In the genomic region with DNA sequence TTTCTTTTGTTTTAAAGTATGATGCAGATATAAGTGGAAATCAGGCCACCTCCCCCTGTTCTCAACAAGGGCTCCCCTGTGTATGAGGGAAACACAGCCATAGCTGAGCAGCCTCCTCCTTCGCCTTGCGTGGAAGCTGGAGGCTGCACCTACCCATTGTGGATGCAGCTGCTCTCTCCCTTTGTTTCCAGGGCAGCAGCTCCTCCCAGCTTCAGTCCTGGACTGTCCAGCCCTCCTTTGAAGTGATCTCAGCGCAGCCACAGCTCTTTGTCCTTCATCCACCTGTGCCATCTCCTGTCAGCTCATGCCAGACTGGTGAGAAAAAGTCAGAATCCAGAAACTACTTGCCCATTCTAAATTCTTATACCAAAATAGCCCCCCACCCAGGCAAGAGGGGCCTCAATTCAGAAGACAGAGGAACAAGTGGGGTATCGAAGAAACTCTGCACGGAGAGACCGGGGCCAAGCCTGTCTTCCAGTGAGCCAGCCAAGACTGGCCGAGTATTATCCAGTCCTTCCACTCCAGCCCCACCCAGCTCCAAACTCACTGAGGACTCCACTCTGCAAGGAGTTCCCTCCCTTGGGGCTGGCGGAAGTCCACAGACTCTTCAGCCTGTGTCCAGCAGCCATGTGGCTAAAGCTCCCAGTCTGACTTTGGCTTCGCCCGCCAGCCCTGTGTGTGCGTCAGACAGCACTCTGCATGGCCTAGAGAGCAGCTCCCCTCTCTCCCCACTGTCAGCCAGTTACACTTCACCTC, we compare ENCODE assay signal across 9 mouse cellular contexts. TPM values are rescaled to one million over a fixed set of nuclear protein-coding genes. Genes with fewer than 3 reads are reported as not detected.
A peak's percentile ranks its signal among the peaks of the same experiment; 100 is the strongest.
DNase-seq lines count a peak whose midpoint lies in the region; ATAC-seq and TF ChIP-seq lines count a peak whose summit lies in the region.
"Had no signal": no experiment of that assay in that cellular context is flagged by ENCODE, and none has a peak within 500 bp of the region (broad histone marks: within the 10 kb centered on the region; RNA-seq: fewer than 3 reads in every experiment).

No protein-coding gene starts in this region.

- no peak overlapping the region for H3K27ac ChIP-seq in heart, embryonic 12.5 days (ENCODE audit: poor library complexity, severe bottlenecking)
- peak overlapping the region; percentile 28; the same call in 1 of the 2 replicates for H3K27ac ChIP-seq in gastrocnemius, adult 2 months
- H3K27ac ChIP-seq in limb, embryonic 10.5 days, result no peak overlapping the region
- H3K27ac ChIP-seq in intestine, postnatal 0 days (ENCODE audit: low read depth, low read length), result no peak overlapping the region
- H3K27ac ChIP-seq in kidney, embryonic 15.5 days, result no peak overlapping the region
- H3K27ac ChIP-seq: liver, embryonic 13.5 days had no signal

- intact Hi-C loops in gastrocnemius, adult 2 months (cut with DNase I), result no loop called here

- peaks cover 79% of the 10 kb centered on the region for H3K36me3 ChIP-seq in heart, embryonic 12.5 days
- peaks cover 93% of the 10 kb centered on the region for H3K36me3 ChIP-seq in limb, embryonic 10.5 days
- peaks cover 34% of the 10 kb centered on the region for H3K36me3 ChIP-seq in intestine, postnatal 0 days (ENCODE audit: control insufficient read depth, insufficient read depth)
- peaks cover 77% of the 10 kb centered on the region for H3K36me3 ChIP-seq in kidney, embryonic 15.5 days

- no peak overlapping the region for H3K4me3 ChIP-seq in heart, embryonic 12.5 days
- H3K4me3 ChIP-seq in gastrocnemius, adult 2 months, result no peak overlapping the region
- no peak overlapping the region for H3K4me3 ChIP-seq in limb, embryonic 10.5 days
- H3K4me3 ChIP-seq in intestine, postnatal 0 days (ENCODE audit: low read depth, low read length), result no peak overlapping the region
- no peak overlapping the region for H3K4me3 ChIP-seq in kidney, embryonic 15.5 days (replicated peaks)
- H3K4me3 ChIP-seq: liver, embryonic 13.5 days had no signal

- 90% methylated on average over 11 of the region's 11 CpGs for WGBS in heart, embryonic 12.5 days
- WGBS in limb, embryonic 10.5 days, result 90% methylated on average over 11 of the region's 11 CpGs
- 89% methylated on average over 11 of the region's 11 CpGs for WGBS in intestine, postnatal 0 days
- 88% methylated on average over 11 of the region's 11 CpGs for WGBS in kidney, embryonic 15.5 days

- no peak for TF ChIP-seq CTCF in gastrocnemius, adult 2 months (IDR thresholded peaks at IDR 0.05)
- TF ChIP-seq CTCF in intestine, postnatal 0 days (IDR thresholded peaks at IDR 0.05; ENCODE audit: low read depth), result no peak

- no peak for ATAC-seq in heart, embryonic 12.5 days (ENCODE audit: insufficient number of reproducible peaks, low FRiP score)
- ATAC-seq in intestine, postnatal 0 days, result no peak
- ATAC-seq in kidney, embryonic 15.5 days (replicated peaks; ENCODE audit: low FRiP score), result no peak

- peak; percentile 82 to 88 for DNase-seq in heart, adult 18-20 months
- DNase-seq in cerebellum, adult 18-20 months, result peak; percentile 59 to 63
- DNase-seq in gastrocnemius, adult 2 months, result peak; percentile 75
- DNase-seq in lung, postnatal 10 days, result peak; percentile 73
- DNase-seq in limb, embryonic 10.5 days (ENCODE audit: low spot score), result no peak
- DNase-seq: liver, embryonic 13.5 days had no signal

- H3K4me2 ChIP-seq in heart, embryonic 12.5 days, result no peak overlapping the region
- no peak overlapping the region for H3K4me2 ChIP-seq in intestine, postnatal 0 days (replicated peaks; ENCODE audit: low read depth)
- H3K4me2 ChIP-seq in kidney, embryonic 15.5 days, result no peak overlapping the region
- H3K4me2 ChIP-seq: liver, embryonic 13.5 days had no signal

- H3K27me3 ChIP-seq in heart, embryonic 12.5 days (replicated peaks), result no peaks in the 10 kb centered on the region
- no peaks in the 10 kb centered on the region for H3K27me3 ChIP-seq in limb, embryonic 10.5 days (ENCODE audit: low read depth, poor library complexity, severe bottlenecking)
- H3K27me3 ChIP-seq in intestine, postnatal 0 days (replicated peaks; ENCODE audit: control insufficient read depth, insufficient read depth, low read length), result no peaks in the 10 kb centered on the region
- H3K27me3 ChIP-seq in kidney, embryonic 15.5 days, result no peaks in the 10 kb centered on the region
- H3K27me3 ChIP-seq: liver, embryonic 13.5 days had no signal

- H3K9me3 ChIP-seq in heart, embryonic 12.5 days (replicated peaks), result no peaks in the 10 kb centered on the region
- no peaks in the 10 kb centered on the region for H3K9me3 ChIP-seq in limb, embryonic 10.5 days (replicated peaks)
- H3K9me3 ChIP-seq in intestine, postnatal 0 days (ENCODE audit: control insufficient read depth), result no peaks in the 10 kb centered on the region
- no peaks in the 10 kb centered on the region for H3K9me3 ChIP-seq in kidney, embryonic 15.5 days (replicated peaks)
- H3K9me3 ChIP-seq: liver, embryonic 13.5 days had no signal

- H3K9ac ChIP-seq in heart, embryonic 12.5 days, result no peak overlapping the region
- no peak overlapping the region for H3K9ac ChIP-seq in intestine, postnatal 0 days (ENCODE audit: low read depth, low read length)
- no peak overlapping the region for H3K9ac ChIP-seq in kidney, embryonic 15.5 days
- H3K9ac ChIP-seq: liver, embryonic 13.5 days had no signal

- no peaks in the 10 kb centered on the region for H3K4me1 ChIP-seq in heart, embryonic 12.5 days (replicated peaks)
- H3K4me1 ChIP-seq in limb, embryonic 10.5 days, result no peaks in the 10 kb centered on the region
- no peaks in the 10 kb centered on the region for H3K4me1 ChIP-seq in intestine, postnatal 0 days (replicated peaks; ENCODE audit: control insufficient read depth, insufficient read depth, low read length)
- H3K4me1 ChIP-seq in kidney, embryonic 15.5 days, result no peaks in the 10 kb centered on the region
- H3K4me1 ChIP-seq: liver, embryonic 13.5 days had no signal

RNA-seq across cellular contexts. Expression of a gene that starts 14.9 kb away (rescaled TPM):
- total RNA-seq in heart, adult 18-20 months (2021), result 10 to 100 TPM; 37.1 to 40.8 TPM
- polyA plus RNA-seq in heart, embryonic 12.5 days (2016; fragmentation: Nextera tagmentation; extraction: Ambion mirVana), result 28.9 and 29.3 TPM in 2 replicates
- 10 to 100 TPM; 32.2 to 33.8 TPM for total RNA-seq in gastrocnemius, adult 2 months (2021)
- 31.8 and 37.7 TPM in 2 replicates for polyA plus RNA-seq in limb, embryonic 10.5 days (2016; fragmentation: Nextera tagmentation; extraction: Ambion mirVana)
- polyA plus RNA-seq in intestine, postnatal 0 days (2015; fragmentation: Nextera tagmentation; extraction: Ambion mirVana), result 3.2 and 3.8 TPM in 2 replicates
- polyA plus RNA-seq in kidney, embryonic 15.5 days (2015; fragmentation: Nextera tagmentation; extraction: Ambion mirVana), result 20.9 and 22.7 TPM in 2 replicates

RNA-seq across cellular contexts. Expression of a gene that starts 28.5 kb away (rescaled TPM):
- not detected for total RNA-seq in heart, adult 18-20 months (2021)
- polyA plus RNA-seq in heart, embryonic 12.5 days (2016; fragmentation: Nextera tagmentation; extraction: Ambion mirVana), result not detected in 2 replicates
- total RNA-seq in gastrocnemius, adult 2 months (2021), result not detected
- 0.04 TPM in 2 replicates for polyA plus RNA-seq in limb, embryonic 10.5 days (2016; fragmentation: Nextera tagmentation; extraction: Ambion mirVana)
- 0.46 and 0.55 TPM in 2 replicates for polyA plus RNA-seq in intestine, postnatal 0 days (2015; fragmentation: Nextera tagmentation; extraction: Ambion mirVana)
- 0.08 TPM in 1 of 2 replicates, not detected in the other for polyA plus RNA-seq in kidney, embryonic 15.5 days (2015; fragmentation: Nextera tagmentation; extraction: Ambion mirVana)
- polyA plus RNA-seq: liver, embryonic 13.5 days had no signal

RNA-seq across cellular contexts. Expression of a gene that starts 59.4 kb away (rescaled TPM):
- under 1 TPM; 0.08 to 0.12 TPM for total RNA-seq in heart, adult 18-20 months (2021)
- not detected in 2 replicates for polyA plus RNA-seq in heart, embryonic 12.5 days (2016; fragmentation: Nextera tagmentation; extraction: Ambion mirVana)
- not detected for total RNA-seq in gastrocnemius, adult 2 months (2021)
- not detected in 2 replicates for polyA plus RNA-seq in limb, embryonic 10.5 days (2016; fragmentation: Nextera tagmentation; extraction: Ambion mirVana)
- polyA plus RNA-seq in intestine, postnatal 0 days (2015; fragmentation: Nextera tagmentation; extraction: Ambion mirVana), result 0.52 and 0.71 TPM in 2 replicates
- polyA plus RNA-seq in kidney, embryonic 15.5 days (2015; fragmentation: Nextera tagmentation; extraction: Ambion mirVana), result 0.06 and 0.10 TPM in 2 replicates
- polyA plus RNA-seq: liver, embryonic 13.5 days had no signal
